Mouse (Mus musculus): ENCODE results near the gene Hist1h1e. TPM values are rescaled to one million over a fixed set of nuclear protein-coding genes. Genes with fewer than 3 reads are reported as not detected.
"Not testable (repeated sequence)": the region's sequence is repeated elsewhere in the genome, so short reads cannot be mapped to it uniquely, and the experiment has no call there.

The Hist1h1e gene
- 4.0 and 4.6 TPM in 2 replicates for polyA plus RNA-seq (2012; rRNA removed)

- peak within 1 kb of the TSS; percentile 89 for H3K27ac ChIP-seq (ENCODE audit: insufficient read depth, low read length)
- not testable (repeated sequence) for H3K4me1 ChIP-seq (ENCODE audit: control insufficient read depth, insufficient read depth, low read length)
- peak within 1 kb of the TSS; percentile 54 for H3K4me3 ChIP-seq (ENCODE audit: insufficient read depth, low read length)
- TF ChIP-seq POLR2A (IDR thresholded peaks at IDR 0.05; ENCODE audit: extremely low read depth, insufficient read depth, low read length): peak; percentile 98
Measured at GRCm38 (mm10) chr13:23622175-23622671, at the start of gene Hist1h1e. Hist1h1e (minus strand) TSS chr13:23622558.

- no peaks in the 10 kb centered on the region for H3K4me1 ChIP-seq (ENCODE audit: control insufficient read depth, insufficient read depth, low read length)
- no peak overlapping the region for H3K4me3 ChIP-seq (ENCODE audit: insufficient read depth, low read length)
- H3K27ac ChIP-seq (ENCODE audit: insufficient read depth, low read length): no peak overlapping the region
- TF ChIP-seq CTCF (IDR thresholded peaks at IDR 0.05; ENCODE audit: extremely low read depth, insufficient read depth, low read length) (no peak), POLR2A (IDR thresholded peaks at IDR 0.05; ENCODE audit: extremely low read depth, insufficient read depth, low read length) (no peak)
Measured at GRCm38 (mm10) chr13:23662536-23662935, 40.2 kb upstream of the Hist1h1e start.

GRCm38 (mm10) chr13:23659636-23660366 lies 37.4 kb upstream of the Hist1h1e start:
- no peaks in the 10 kb centered on the region for H3K4me1 ChIP-seq (ENCODE audit: control insufficient read depth, insufficient read depth, low read length)
- H3K4me3 ChIP-seq (ENCODE audit: insufficient read depth, low read length): no peak overlapping the region
- no peak for TF ChIP-seq POLR2A (IDR thresholded peaks at IDR 0.05; ENCODE audit: extremely low read depth, insufficient read depth, low read length)
- TF ChIP-seq CTCF (IDR thresholded peaks at IDR 0.05; ENCODE audit: extremely low read depth, insufficient read depth, low read length): no peak
- no peak overlapping the region for H3K27ac ChIP-seq (ENCODE audit: insufficient read depth, low read length)

GRCm38 (mm10) chr13:23630653-23631052 lies 8.3 kb upstream of the Hist1h1e start:
- Histone ChIP-seq H3K4me1 (ENCODE audit: control insufficient read depth, insufficient read depth, low read length) (no peaks in the 10 kb centered on the region), H3K4me3 (ENCODE audit: insufficient read depth, low read length) (no peak overlapping the region), H3K27ac (ENCODE audit: insufficient read depth, low read length) (no peak overlapping the region)
- peak; percentile 41 for TF ChIP-seq CTCF (IDR thresholded peaks at IDR 0.05; ENCODE audit: extremely low read depth, insufficient read depth, low read length)
- no peak for TF ChIP-seq POLR2A (IDR thresholded peaks at IDR 0.05; ENCODE audit: extremely low read depth, insufficient read depth, low read length)

GRCm38 (mm10) chr13:23622861-23623450 lies 598 bp upstream of the Hist1h1e start:
- peak overlapping the region; percentile 83 for H3K27ac ChIP-seq (ENCODE audit: insufficient read depth, low read length)

GRCm38 (mm10) chr13:23621532-23622174 lies 705 bp downstream of the Hist1h1e start:
- peak overlapping the region; percentile 54 for H3K4me3 ChIP-seq (ENCODE audit: insufficient read depth, low read length)
- no peak for TF ChIP-seq POLR2A (IDR thresholded peaks at IDR 0.05; ENCODE audit: extremely low read depth, insufficient read depth, low read length)
- no peak for TF ChIP-seq CTCF (IDR thresholded peaks at IDR 0.05; ENCODE audit: extremely low read depth, insufficient read depth, low read length)
- H3K4me1 ChIP-seq (ENCODE audit: control insufficient read depth, insufficient read depth, low read length): peaks cover 2% of the 10 kb centered on the region
- H3K27ac ChIP-seq (ENCODE audit: insufficient read depth, low read length): peak overlapping the region; percentile 89

More at GRCm38 (mm10) chr13:23622861-23623450, 598 bp upstream of the Hist1h1e start:
- Histone ChIP-seq H3K4me1 (ENCODE audit: control insufficient read depth, insufficient read depth, low read length) (peaks cover 2% of the 10 kb centered on the region), H3K4me3 (ENCODE audit: insufficient read depth, low read length) (peak overlapping the region; percentile 54)
- no peak for TF ChIP-seq CTCF (IDR thresholded peaks at IDR 0.05; ENCODE audit: extremely low read depth, insufficient read depth, low read length)
- TF ChIP-seq POLR2A (IDR thresholded peaks at IDR 0.05; ENCODE audit: extremely low read depth, insufficient read depth, low read length): no peak

GRCm38 (mm10) chr13:23620733-23621531 lies 1.4 kb downstream of the Hist1h1e start, which contains the start of gene Hist1h2be:
Hist1h2be (minus strand) TSS chr13:23621124.
- H3K27ac ChIP-seq (ENCODE audit: insufficient read depth, low read length): peak within 1 kb of the TSS; percentile 95
- H3K4me3 ChIP-seq (ENCODE audit: insufficient read depth, low read length): peak within 1 kb of the TSS; percentile 54
- H3K4me1 ChIP-seq (ENCODE audit: control insufficient read depth, insufficient read depth, low read length): peaks cover 2% of the 10 kb centered on the region
- TF ChIP-seq CTCF (IDR thresholded peaks at IDR 0.05; ENCODE audit: extremely low read depth, insufficient read depth, low read length) (no peak), POLR2A (IDR thresholded peaks at IDR 0.05; ENCODE audit: extremely low read depth, insufficient read depth, low read length) (peak; percentile 26)

- Histone ChIP-seq H3K27ac (ENCODE audit: insufficient read depth, low read length) (peak overlapping the region; percentile 95), H3K4me1 (ENCODE audit: control insufficient read depth, insufficient read depth, low read length) (peaks cover 2% of the 10 kb centered on the region), H3K4me3 (ENCODE audit: insufficient read depth, low read length) (peak overlapping the region; percentile 54)
- no peak for TF ChIP-seq POLR2A (IDR thresholded peaks at IDR 0.05; ENCODE audit: extremely low read depth, insufficient read depth, low read length)
- no peak for TF ChIP-seq CTCF (IDR thresholded peaks at IDR 0.05; ENCODE audit: extremely low read depth, insufficient read depth, low read length)
Measured at GRCm38 (mm10) chr13:23620056-23620732, 2.2 kb downstream of the Hist1h1e start.
